Mouse (Mus musculus): ENCODE measurements at regions not wholly inside any gene's neighbourhood (a gene's known extent, or its start where the extent isn't known, plus 50 kb on each side); places are given as distances from the start of the nearest gene placed in this dataset.

- DNase-seq (ENCODE audit: low read depth), result no peak
These were observed 75.7 kb downstream of the Ankrd16 start for GRCm38 (mm10) chr2:11853210-11853973.

GRCm38 (mm10) chr2:11869983-11870382 lies 92.3 kb downstream of the Ankrd16 start:
- peak; percentile 34 for DNase-seq (ENCODE audit: low read depth)

- DNase-seq (ENCODE audit: low read depth), result no peak
These were observed 102.3 kb downstream of the Ankrd16 start for GRCm38 (mm10) chr2:11880005-11880404.

- DNase-seq (ENCODE audit: low read depth), result no peak
These were observed 117.3 kb downstream of the Ankrd16 start for GRCm38 (mm10) chr2:11894792-11895568.

GRCm38 (mm10) chr2:11899698-11900660 lies 122.3 kb downstream of the Ankrd16 start:
- no peak for DNase-seq (ENCODE audit: low read depth)

GRCm38 (mm10) chr2:11914782-11915181 lies 137.1 kb downstream of the Ankrd16 start:
- DNase-seq (ENCODE audit: low read depth), result no peak

- DNase-seq (ENCODE audit: low read depth), result no peak
These were observed 139.7 kb downstream of the Ankrd16 start for GRCm38 (mm10) chr2:11917373-11917772.

GRCm38 (mm10) chr2:11918070-11918469 lies 140.4 kb downstream of the Ankrd16 start:
- no peak for DNase-seq (ENCODE audit: low read depth)

GRCm38 (mm10) chr2:11960777-11961176 lies 183.1 kb downstream of the Ankrd16 start:
- DNase-seq (ENCODE audit: low read depth), result no peak

- DNase-seq (ENCODE audit: low read depth), result no peak
These were observed 187.7 kb downstream of the Ankrd16 start for GRCm38 (mm10) chr2:11965374-11965773.

GRCm38 (mm10) chr2:11967001-11967400 lies 189.3 kb downstream of the Ankrd16 start:
- DNase-seq (ENCODE audit: low read depth), result no peak

- DNase-seq (ENCODE audit: low read depth), result no peak
These were observed 194.3 kb downstream of the Ankrd16 start for GRCm38 (mm10) chr2:11971972-11972371.

- DNase-seq (ENCODE audit: low read depth), result peak; percentile 51
These were observed 224.5 kb downstream of the Ankrd16 start for GRCm38 (mm10) chr2:12001938-12002899.

GRCm38 (mm10) chr2:12004330-12004729 lies 226.7 kb downstream of the Ankrd16 start:
- no peak for DNase-seq (ENCODE audit: low read depth)

GRCm38 (mm10) chr2:12007201-12007600 lies 229.5 kb downstream of the Ankrd16 start:
- DNase-seq (ENCODE audit: low read depth), result no peak

GRCm38 (mm10) chr2:12011441-12011840 lies 233.8 kb downstream of the Ankrd16 start:
- DNase-seq (ENCODE audit: low read depth), result no peak

GRCm38 (mm10) chr2:12019607-12020006 lies 241.9 kb downstream of the Ankrd16 start:
- DNase-seq (ENCODE audit: low read depth), result no peak

GRCm38 (mm10) chr2:12023402-12024111 lies 245.9 kb downstream of the Ankrd16 start:
- DNase-seq (ENCODE audit: low read depth), result no peak

GRCm38 (mm10) chr2:12026220-12026619 lies 248.5 kb downstream of the Ankrd16 start:
- no peak for DNase-seq (ENCODE audit: low read depth)
